Mouse (Mus musculus) activated CD4-positive, CD25-positive, alpha-beta regulatory T cell, adult 4 months (primary cell): Measurements from ENCODE around the gene Arid5b. TPM values are rescaled to one million over a fixed set of nuclear protein-coding genes. Genes with fewer than 3 reads are reported as not detected.

Experiments used
- ATAC-seq: one replicate; pipeline ENCODE4 v1.8.0; 2017
- polyA plus RNA-seq, 2 experiments: library from polyadenylated mRNA; unstranded; fragments of 100-300 nt; shearing (Covaris generic); gene quantifications; one replicate each; pipeline ENCODE4 v1.2.1; 2017

Arid5b gene
- polyA plus RNA-seq, 2 experiments from 2014 or later, result 42.4 to 46.4 TPM

GRCm38 (mm10) chr10:68134071-68134470 lies 144.5 kb downstream of the Arid5b start:
- ATAC-seq, result no peak

GRCm38 (mm10) chr10:68132636-68133035 lies 145.9 kb downstream of the Arid5b start:
- no peak for ATAC-seq

GRCm38 (mm10) chr10:68132154-68132553 lies 146.4 kb downstream of the Arid5b start:
- ATAC-seq, result no peak

GRCm38 (mm10) chr10:68129651-68130050 lies 148.9 kb downstream of the Arid5b start:
- ATAC-seq, result no peak

- ATAC-seq, result no peak
Observed at GRCm38 (mm10) chr10:68129009-68129408, 149.5 kb downstream of the Arid5b start.

GRCm38 (mm10) chr10:68128441-68128848 lies 150.1 kb downstream of the Arid5b start:
- no peak for ATAC-seq

- no peak for ATAC-seq
Observed at GRCm38 (mm10) chr10:68127604-68128256, 150.8 kb downstream of the Arid5b start.

GRCm38 (mm10) chr10:68127104-68127503 lies 151.4 kb downstream of the Arid5b start:
- no peak for ATAC-seq

GRCm38 (mm10) chr10:68126551-68126950 lies 152.0 kb downstream of the Arid5b start:
- no peak for ATAC-seq

GRCm38 (mm10) chr10:68125919-68126550 lies 152.5 kb downstream of the Arid5b start:
- ATAC-seq, result no peak

- no peak for ATAC-seq
Observed at GRCm38 (mm10) chr10:68124985-68125384, 153.6 kb downstream of the Arid5b start.

- no peak for ATAC-seq
Observed at GRCm38 (mm10) chr10:68123446-68123845, 155.1 kb downstream of the Arid5b start.

- ATAC-seq, result no peak
Observed at GRCm38 (mm10) chr10:68121960-68122359, 156.6 kb downstream of the Arid5b start.

GRCm38 (mm10) chr10:68121251-68121650 lies 157.3 kb downstream of the Arid5b start:
- no peak for ATAC-seq

GRCm38 (mm10) chr10:68120011-68120410 lies 158.5 kb downstream of the Arid5b start:
- no peak for ATAC-seq

GRCm38 (mm10) chr10:68119285-68119684 lies 159.3 kb downstream of the Arid5b start:
- ATAC-seq, result peak; percentile 85

GRCm38 (mm10) chr10:68114955-68115354 lies 163.6 kb downstream of the Arid5b start:
- no peak for ATAC-seq

GRCm38 (mm10) chr10:68113645-68114044 lies 164.9 kb downstream of the Arid5b start:
- no peak for ATAC-seq

GRCm38 (mm10) chr10:68112983-68113382 lies 165.6 kb downstream of the Arid5b start:
- no peak for ATAC-seq

GRCm38 (mm10) chr10:68110607-68111006 lies 167.9 kb downstream of the Arid5b start:
- no peak for ATAC-seq

GRCm38 (mm10) chr10:68110182-68110581 lies 168.4 kb downstream of the Arid5b start:
- ATAC-seq, result no peak

GRCm38 (mm10) chr10:68109651-68110050 lies 168.9 kb downstream of the Arid5b start:
- ATAC-seq, result no peak

GRCm38 (mm10) chr10:68107716-68108115 lies 170.8 kb downstream of the Arid5b start:
- no peak for ATAC-seq

- no peak for ATAC-seq
Observed at GRCm38 (mm10) chr10:68106351-68106950, 172.1 kb downstream of the Arid5b start.
